In genomic region chr11:106271131-106271793, GRCm38 (mm10) we compare ENCODE assay signal across 9 mouse cellular contexts. TPM values are rescaled to one million over a fixed set of nuclear protein-coding genes. Genes with fewer than 3 reads are reported as not detected.
DNase-seq lines count a peak whose midpoint lies in the region; ATAC-seq and TF ChIP-seq lines count a peak whose summit lies in the region.
"Had no signal": no experiment of that assay in that cellular context is flagged by ENCODE, and none has a peak within 500 bp of the region (broad histone marks: within the 10 kb centered on the region; RNA-seq: fewer than 3 reads in every experiment).

No protein-coding gene starts in this region.

- H3K27me3 ChIP-seq in thymus, adult 2 months (ENCODE audit: control insufficient read depth, insufficient read depth, low read length): no peaks in the 10 kb centered on the region
- no peaks in the 10 kb centered on the region for H3K27me3 ChIP-seq in hindbrain, embryonic 15.5 days
- no peaks in the 10 kb centered on the region for H3K27me3 ChIP-seq in midbrain, embryonic 13.5 days

- H3K4me1 ChIP-seq in thymus, adult 2 months (replicated peaks; ENCODE audit: control insufficient read depth, insufficient read depth, low read length): peaks cover 40% of the 10 kb centered on the region
- H3K4me1 ChIP-seq in hindbrain, embryonic 15.5 days (replicated peaks): peaks cover 52% of the 10 kb centered on the region
- peaks cover 56% of the 10 kb centered on the region for H3K4me1 ChIP-seq in midbrain, embryonic 13.5 days (replicated peaks)

- H3K4me3 ChIP-seq in thymus, adult 2 months (ENCODE audit: control insufficient read depth, insufficient read depth, low read length): peak overlapping the region; percentile 97
- H3K4me3 ChIP-seq in hindbrain, embryonic 15.5 days: peak overlapping the region; percentile 90
- peak overlapping the region; percentile 97 for H3K4me3 ChIP-seq in midbrain, embryonic 13.5 days (replicated peaks)

- no peak for ATAC-seq in hindbrain, embryonic 15.5 days (ENCODE audit: low FRiP score, low read depth)
- ATAC-seq in midbrain, embryonic 13.5 days: no peak

- WGBS in thymus, adult 2 months: 30% methylated on average over 5 of the region's 5 CpGs
- 43% methylated on average over 5 of the region's 5 CpGs for WGBS in hindbrain, embryonic 15.5 days
- WGBS in midbrain, embryonic 13.5 days: 55% methylated on average over 5 of the region's 5 CpGs

- peak overlapping the region; percentile 83 for H3K9ac ChIP-seq in hindbrain, embryonic 15.5 days
- peak overlapping the region; percentile 96 for H3K9ac ChIP-seq in midbrain, embryonic 13.5 days (replicated peaks)

- DNase-seq in adrenal gland, adult (ENCODE audit: inconsistent age in 2 of 2, low spot score in 1 of 2): peak; percentile 51 to 82
- no peak for DNase-seq in adrenal gland, postnatal 25 days
- DNase-seq in thymus, adult 2 months: no peak
- no peak for DNase-seq in thymus, postnatal 14 days
- DNase-seq in frontal cortex, adult 2 months (ENCODE audit: extremely low spot score in 1 of 2, low spot score in 1 of 2): no peak
- no peak for DNase-seq in T-cell, adult 2 months (ENCODE audit: low spot score)

- H3K27ac ChIP-seq in thymus, adult 2 months (ENCODE audit: control insufficient read depth, insufficient read depth, low read length): peak overlapping the region; percentile 60
- peak overlapping the region; percentile 87 for H3K27ac ChIP-seq in hindbrain, embryonic 15.5 days (replicated peaks)
- H3K27ac ChIP-seq in midbrain, embryonic 13.5 days: 0 out of 2 replicates have a peak overlapping the region, but pooled peaks have one; percentile 32

- no peak for TF ChIP-seq POLR2A in thymus, adult 2 months (IDR thresholded peaks at IDR 0.05; ENCODE audit: control insufficient read depth, extremely low read depth, insufficient read depth, low read length, poor library complexity)

- TF ChIP-seq CTCF in thymus, adult 2 months (IDR thresholded peaks at IDR 0.05; ENCODE audit: borderline replicate concordance, control insufficient read depth, extremely low read depth, insufficient read depth, low read length, poor library complexity): no peak

- H3K4me2 ChIP-seq in hindbrain, embryonic 15.5 days: peak overlapping the region; percentile 81
- peak overlapping the region; percentile 89 for H3K4me2 ChIP-seq in midbrain, embryonic 13.5 days (replicated peaks)

- H3K36me3 ChIP-seq in thymus, adult 2 months (ENCODE audit: control insufficient read depth, insufficient read depth, low read length): peaks cover 17% of the 10 kb centered on the region
- peaks cover 9% of the 10 kb centered on the region for H3K36me3 ChIP-seq in hindbrain, embryonic 15.5 days
- H3K36me3 ChIP-seq in midbrain, embryonic 13.5 days: peaks cover 12% of the 10 kb centered on the region

- no peaks in the 10 kb centered on the region for H3K9me3 ChIP-seq in hindbrain, embryonic 15.5 days
- no peaks in the 10 kb centered on the region for H3K9me3 ChIP-seq in midbrain, embryonic 13.5 days

RNA-seq across cellular contexts. Expression of gene Smarcd2, which starts 1.5 kb away (rescaled TPM):
- total RNA-seq in adrenal gland, postnatal 25 days (2021): 89.6 and 114 TPM in 2 replicates
- 552 and 570 TPM in 2 replicates for polyA plus RNA-seq in thymus, adult 2 months (2012; rRNA removed)
- polyA plus RNA-seq in hindbrain, embryonic 15.5 days (2015; fragmentation: Nextera tagmentation; extraction: Ambion mirVana): 11.6 and 13.3 TPM in 2 replicates
- polyA plus RNA-seq in midbrain, embryonic 13.5 days (2015; fragmentation: Nextera tagmentation; extraction: Ambion mirVana): 10.8 and 11.4 TPM in 2 replicates
- polyA plus RNA-seq in frontal cortex, adult 2 months (2012; rRNA removed): 32.1 and 33.5 TPM in 2 replicates

RNA-seq across cellular contexts. Expression of gene Tcam1, which starts 5.2 kb away (rescaled TPM):
- total RNA-seq in adrenal gland, postnatal 25 days (2021): 0.36 TPM in 1 of 2 replicates, not detected in the other
- 0.42 and 0.47 TPM in 2 replicates for polyA plus RNA-seq in thymus, adult 2 months (2012; rRNA removed)
- polyA plus RNA-seq in hindbrain, embryonic 15.5 days (2015; fragmentation: Nextera tagmentation; extraction: Ambion mirVana): 0.14 and 0.18 TPM in 2 replicates
- 0.16 and 0.18 TPM in 2 replicates for polyA plus RNA-seq in midbrain, embryonic 13.5 days (2015; fragmentation: Nextera tagmentation; extraction: Ambion mirVana)
- polyA plus RNA-seq in frontal cortex, adult 2 months (2012; rRNA removed): 0.23 and 0.28 TPM in 2 replicates

RNA-seq across cellular contexts. Expression of gene Psmc5, which starts 15.3 kb away (rescaled TPM):
- total RNA-seq in adrenal gland, postnatal 25 days (2021): 150 and 151 TPM in 2 replicates
- polyA plus RNA-seq in thymus, adult 2 months (2012; rRNA removed): 53.9 and 56.1 TPM in 2 replicates
- 299 and 305 TPM in 2 replicates for polyA plus RNA-seq in hindbrain, embryonic 15.5 days (2015; fragmentation: Nextera tagmentation; extraction: Ambion mirVana)
- polyA plus RNA-seq in midbrain, embryonic 13.5 days (2015; fragmentation: Nextera tagmentation; extraction: Ambion mirVana): 324 and 341 TPM in 2 replicates
- 229 and 247 TPM in 2 replicates for polyA plus RNA-seq in frontal cortex, adult 2 months (2012; rRNA removed)

RNA-seq across cellular contexts. Expression of gene Ftsj3, which starts 15.4 kb away (rescaled TPM):
- 52.5 and 72.1 TPM in 2 replicates for total RNA-seq in adrenal gland, postnatal 25 days (2021)
- polyA plus RNA-seq in thymus, adult 2 months (2012; rRNA removed): 23.7 and 25.3 TPM in 2 replicates
- 35.4 and 36.0 TPM in 2 replicates for polyA plus RNA-seq in hindbrain, embryonic 15.5 days (2015; fragmentation: Nextera tagmentation; extraction: Ambion mirVana)
- 39.3 and 40.3 TPM in 2 replicates for polyA plus RNA-seq in midbrain, embryonic 13.5 days (2015; fragmentation: Nextera tagmentation; extraction: Ambion mirVana)
- 23.7 and 28.1 TPM in 2 replicates for polyA plus RNA-seq in frontal cortex, adult 2 months (2012; rRNA removed)

RNA-seq across cellular contexts. Expression of gene Gh, which starts 30.4 kb away (rescaled TPM):
- total RNA-seq in adrenal gland, postnatal 25 days (2021): not detected in 2 replicates
- 0.74 and 1.7 TPM in 2 replicates for polyA plus RNA-seq in thymus, adult 2 months (2012; rRNA removed)
- not detected in 2 replicates for polyA plus RNA-seq in hindbrain, embryonic 15.5 days (2015; fragmentation: Nextera tagmentation; extraction: Ambion mirVana)
- not detected in 2 replicates for polyA plus RNA-seq in midbrain, embryonic 13.5 days (2015; fragmentation: Nextera tagmentation; extraction: Ambion mirVana)
- polyA plus RNA-seq in frontal cortex, adult 2 months (2012; rRNA removed): 2.1 TPM in 1 of 2 replicates, not detected in the other
- total RNA-seq: heart, postnatal 14 days had no signal

Comparison
In these comparisons a context has a peak if more than half of its experiments do, and no peak if none do; other contexts are left out.
1. DNase-seq: peak in adrenal gland, adult (2 of 2); none in adrenal gland, postnatal 25 days (single experiment), thymus, adult 2 months (single experiment), thymus, postnatal 14 days (single experiment), frontal cortex, adult 2 months (0 of 2) and T-cell, adult 2 months (single experiment).
2. H3K27ac ChIP-seq: peak in every context shown above with its lines; median percentile 87 in hindbrain, embryonic 15.5 days; 60 in thymus, adult 2 months; 32 in midbrain, embryonic 13.5 days.
3. RNA of gene Smarcd2, which starts 1.5 kb away (polyA plus RNA-seq): 552 to 570 TPM in thymus, adult 2 months; 32.1 to 33.5 TPM in frontal cortex, adult 2 months, 11.6 to 13.3 TPM in hindbrain, embryonic 15.5 days and 10.8 to 11.4 TPM in midbrain, embryonic 13.5 days; every median in the first group is over 10 times any median in the second.
4. Peak in every context shown above with its lines, with median percentiles within 50 percentile points of each other: H3K4me3 ChIP-seq.